Mouse (Mus musculus): ENCODE measurements around the gene Gm6803. TPM values are rescaled to one million over a fixed set of nuclear protein-coding genes. Genes with fewer than 3 reads are reported as not detected.
"Not testable (repeated sequence)": the region's sequence is repeated elsewhere in the genome, so short reads cannot be mapped to it uniquely, and the experiment has no call there.

Gm6803 gene
- not detected in 2 replicates for polyA plus RNA-seq (2012; ENCODE audit: insufficient read depth, insufficient read length, missing spikeins)

DNA sequence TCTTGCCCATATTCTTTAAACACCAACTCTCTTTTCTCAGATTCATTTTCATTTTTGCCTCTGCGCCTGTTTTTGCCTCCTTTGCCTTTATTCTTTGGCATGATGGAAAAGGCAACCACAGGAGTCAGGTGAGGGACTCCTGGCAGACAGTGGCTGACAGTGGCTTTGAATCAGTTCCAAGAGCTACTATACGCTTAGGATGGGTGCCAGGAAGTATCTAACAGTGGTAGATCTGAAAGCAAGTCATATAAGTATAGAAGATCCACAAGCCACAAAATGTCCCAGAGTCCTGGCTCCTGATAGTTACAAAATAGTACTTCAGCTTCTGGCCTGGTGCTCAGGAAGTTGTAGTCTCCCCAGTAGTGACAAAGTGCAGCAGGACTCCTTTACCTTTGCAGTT lies at the start of gene Gm6803:
Gene Gm6803, minus strand, starts transcription at position 101 of the 400 bp plus-strand sequence.
- not testable (repeated sequence) for H3K4me1 ChIP-seq (ENCODE audit: control insufficient read depth, insufficient read depth, insufficient read length, low read length); H3K27ac ChIP-seq (replicated peaks; ENCODE audit: low read depth, low read length); H3K4me3 ChIP-seq (ENCODE audit: insufficient read depth, low read depth, low read length)

DNA sequence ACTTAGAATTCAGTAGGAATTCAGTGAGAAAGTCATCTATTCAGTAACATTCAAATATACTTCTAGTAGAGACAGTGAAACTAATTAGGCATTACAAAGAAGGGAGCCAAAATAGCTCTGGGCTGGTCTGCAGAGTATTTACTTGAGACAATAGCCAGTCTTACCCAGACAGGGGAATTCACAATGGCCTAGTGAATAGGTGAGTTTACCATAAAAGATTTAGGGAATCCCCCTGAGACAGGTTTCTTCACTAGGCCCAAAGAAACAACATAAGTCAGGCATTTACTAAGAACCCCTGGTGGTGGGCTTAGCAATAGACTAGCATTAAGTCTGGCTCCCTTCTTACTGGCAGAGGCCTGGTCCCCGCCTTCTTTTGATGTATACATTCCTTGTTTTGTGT lies 26.7 kb upstream of the Gm6803 start:
- not testable (repeated sequence) for H3K4me1 ChIP-seq (ENCODE audit: control insufficient read depth, insufficient read depth, insufficient read length, low read length); H3K27ac ChIP-seq (replicated peaks; ENCODE audit: low read depth, low read length); H3K4me3 ChIP-seq (ENCODE audit: insufficient read depth, low read depth, low read length)

DNA sequence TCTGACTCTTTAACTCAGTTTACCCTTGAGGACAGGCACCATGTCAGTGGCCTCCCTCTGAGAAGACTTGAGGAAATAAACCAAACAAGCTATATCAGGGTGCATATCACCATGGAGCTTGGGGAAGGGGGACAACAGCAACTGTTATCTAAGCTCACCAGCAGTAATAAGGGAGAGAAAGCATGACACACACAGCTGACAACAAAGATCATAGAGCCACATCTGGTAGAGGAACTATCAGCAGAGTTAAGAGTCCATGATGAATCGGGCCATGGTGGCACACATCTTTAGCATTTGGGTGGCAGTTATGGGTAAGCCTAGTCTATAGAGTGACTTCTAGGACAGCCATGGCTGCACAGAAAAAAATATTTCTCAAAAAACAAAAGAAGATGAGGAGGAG lies 21.1 kb upstream of the Gm6803 start:
- not testable (repeated sequence) for H3K27ac ChIP-seq (replicated peaks; ENCODE audit: low read depth, low read length); H3K4me1 ChIP-seq (ENCODE audit: control insufficient read depth, insufficient read depth, insufficient read length, low read length); H3K4me3 ChIP-seq (ENCODE audit: insufficient read depth, low read depth, low read length)

DNA sequence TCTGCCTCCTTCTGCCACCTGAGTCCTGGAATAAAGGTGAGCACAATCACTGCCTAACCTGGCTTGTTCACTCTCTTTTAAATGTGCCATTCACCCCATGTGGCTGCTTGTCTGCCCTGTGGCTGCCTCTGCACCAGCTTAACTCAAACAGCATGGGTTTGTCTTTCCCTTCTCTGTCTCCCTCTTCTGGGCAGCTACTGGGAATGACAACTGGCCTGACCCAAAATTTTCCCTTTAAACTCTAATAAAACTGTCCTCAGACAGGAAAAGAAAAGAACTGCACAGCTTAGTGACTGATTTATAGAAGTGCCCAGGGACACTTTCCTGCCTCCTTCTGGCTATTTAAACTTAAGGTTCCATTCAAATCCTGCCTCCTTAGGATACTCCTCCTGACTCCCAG lies 20.5 kb upstream of the Gm6803 start:
- H3K4me1 ChIP-seq (ENCODE audit: control insufficient read depth, insufficient read depth, insufficient read length, low read length); H3K27ac ChIP-seq (replicated peaks; ENCODE audit: low read depth, low read length); H3K4me3 ChIP-seq (ENCODE audit: insufficient read depth, low read depth, low read length): not testable (repeated sequence)

DNA sequence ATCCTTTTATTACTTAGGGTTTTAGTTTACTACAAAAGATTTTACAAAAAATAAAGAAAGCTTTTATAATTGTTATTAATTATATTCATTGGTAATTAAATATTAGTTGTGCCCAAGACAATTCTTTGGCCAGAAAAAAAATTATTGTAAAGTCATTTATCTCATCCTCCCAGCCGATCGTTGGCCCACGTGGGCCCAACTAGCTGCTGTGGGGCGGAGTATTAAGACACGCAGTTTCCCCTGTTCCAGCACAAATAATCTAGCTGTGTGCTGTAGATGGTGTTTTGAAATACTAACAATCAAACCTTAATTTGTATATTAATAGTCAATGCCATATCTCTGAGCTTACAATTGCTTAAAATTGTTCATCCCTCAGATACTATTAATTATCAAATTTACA lies 13.7 kb upstream of the Gm6803 start:
- H3K27ac ChIP-seq (replicated peaks; ENCODE audit: low read depth, low read length); H3K4me3 ChIP-seq (ENCODE audit: insufficient read depth, low read depth, low read length); H3K4me1 ChIP-seq (ENCODE audit: control insufficient read depth, insufficient read depth, insufficient read length, low read length): not testable (repeated sequence)

DNA sequence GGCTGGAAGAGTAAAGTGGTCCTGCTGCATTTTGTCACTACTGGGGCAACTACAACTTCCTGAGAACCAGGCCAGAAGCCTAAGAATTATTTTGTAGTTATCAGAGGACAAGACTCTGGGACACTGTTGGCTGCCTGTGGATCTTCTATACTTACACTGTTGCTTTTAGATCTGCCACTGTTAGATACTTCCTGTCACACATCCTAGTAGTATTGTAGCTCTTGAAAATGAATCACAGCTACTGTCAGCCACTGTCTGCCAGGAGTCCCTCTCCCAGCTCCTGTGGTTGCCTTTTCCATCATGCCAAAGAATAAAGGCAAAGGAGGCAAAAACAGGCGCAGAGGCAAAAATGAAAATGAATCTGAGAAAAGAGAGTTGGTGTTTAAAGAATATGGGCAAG lies 8.1 kb upstream of the Gm6803 start, which contains the start of gene Gm2056:
Gene Gm2056, plus strand, starts transcription at position 301 of the 400 bp plus-strand sequence.
- not testable (repeated sequence) for H3K4me1 ChIP-seq (ENCODE audit: control insufficient read depth, insufficient read depth, insufficient read length, low read length); H3K27ac ChIP-seq (replicated peaks; ENCODE audit: low read depth, low read length); H3K4me3 ChIP-seq (ENCODE audit: insufficient read depth, low read depth, low read length)

DNA sequence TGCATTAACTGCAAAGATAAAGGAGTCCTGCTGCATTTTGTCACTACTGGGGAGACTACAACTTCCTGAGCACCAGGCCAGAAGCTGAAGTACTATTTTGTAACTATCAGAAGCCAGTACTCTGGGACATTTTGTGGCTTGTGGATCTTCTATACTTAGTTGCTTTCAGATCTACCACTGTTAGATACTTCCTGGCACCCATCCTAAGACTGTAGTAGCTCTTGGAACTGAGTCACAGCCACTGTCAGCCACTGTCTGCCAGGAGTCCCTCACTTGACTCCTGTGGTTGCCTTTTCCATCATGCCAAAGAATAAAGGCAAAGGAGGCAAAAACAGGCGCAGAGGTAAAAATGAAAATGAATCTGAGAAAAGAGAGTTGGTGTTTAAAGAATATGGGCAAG lies 7.0 kb downstream of the Gm6803 start, which contains the start of gene Gm2075:
Gene Gm2075, plus strand, starts transcription at position 301 of the 400 bp plus-strand sequence.
- H3K4me1 ChIP-seq (ENCODE audit: control insufficient read depth, insufficient read depth, insufficient read length, low read length); H3K27ac ChIP-seq (replicated peaks; ENCODE audit: low read depth, low read length); H3K4me3 ChIP-seq (ENCODE audit: insufficient read depth, low read depth, low read length): not testable (repeated sequence)

DNA sequence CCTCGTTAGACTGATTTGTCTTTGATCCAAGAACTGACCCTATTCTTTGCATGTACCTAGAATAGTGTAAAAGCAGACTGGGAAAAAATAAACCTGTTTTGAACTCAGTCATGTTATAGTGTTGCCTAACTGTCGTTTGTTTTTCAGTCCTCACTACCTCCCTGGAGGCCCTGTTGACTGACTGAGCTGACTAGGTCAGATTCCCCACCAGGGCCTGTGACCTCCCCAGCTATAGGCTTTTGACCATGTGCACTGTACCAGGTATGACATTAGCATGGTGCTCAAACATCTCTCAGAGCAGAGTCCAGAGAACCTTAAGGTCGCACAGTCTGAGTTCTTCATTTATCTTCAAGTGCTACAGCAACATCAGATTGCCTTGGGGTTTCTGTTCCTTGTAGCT lies 14.5 kb downstream of the Gm6803 start:
- not testable (repeated sequence) for H3K27ac ChIP-seq (replicated peaks; ENCODE audit: low read depth, low read length); H3K4me1 ChIP-seq (ENCODE audit: control insufficient read depth, insufficient read depth, insufficient read length, low read length); H3K4me3 ChIP-seq (ENCODE audit: insufficient read depth, low read depth, low read length)

DNA sequence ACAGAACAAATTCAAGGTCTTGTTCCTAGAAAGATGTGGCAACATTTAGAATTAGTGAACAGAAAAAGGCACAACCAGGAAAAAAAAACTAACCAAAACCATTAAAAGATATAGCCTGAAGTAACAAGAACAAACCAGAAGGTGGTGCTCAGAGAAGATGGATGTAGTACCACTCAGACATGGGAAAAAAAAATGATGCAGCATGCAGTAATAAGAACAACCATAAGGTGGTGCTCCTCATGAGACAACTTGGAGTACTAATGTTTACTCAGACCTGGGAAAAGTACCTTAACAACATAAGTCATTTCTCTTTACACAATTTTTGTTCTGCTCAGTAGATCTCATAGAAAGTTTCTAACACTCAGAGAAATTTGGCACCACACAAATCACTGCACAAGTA lies 34.6 kb downstream of the Gm6803 start:
- not testable (repeated sequence) for H3K4me1 ChIP-seq (ENCODE audit: control insufficient read depth, insufficient read depth, insufficient read length, low read length); H3K4me3 ChIP-seq (ENCODE audit: insufficient read depth, low read depth, low read length); H3K27ac ChIP-seq (replicated peaks; ENCODE audit: low read depth, low read length)

Other genes with a start within 250 kb of the Gm6803 start
- gene Gm21319, start 243.0 kb downstream of the Gm6803 start, polyA plus RNA-seq (2012; ENCODE audit: insufficient read depth, insufficient read length, missing spikeins): not detected in 2 replicates
- not detected in 2 replicates for gene Gm21936, start 223.3 kb downstream of the Gm6803 start, polyA plus RNA-seq (2012; ENCODE audit: insufficient read depth, insufficient read length, missing spikeins)
- not detected in 2 replicates for gene BB287469, start 202.2 kb downstream of the Gm6803 start, polyA plus RNA-seq (2012; ENCODE audit: insufficient read depth, insufficient read length, missing spikeins)
- gene Gm2001, start 176.4 kb downstream of the Gm6803 start, polyA plus RNA-seq (2012; ENCODE audit: insufficient read depth, insufficient read length, missing spikeins): not detected in 2 replicates
- gene Gm2016, start 144.7 kb downstream of the Gm6803 start, polyA plus RNA-seq (2012; ENCODE audit: insufficient read depth, insufficient read length, missing spikeins): not detected in 2 replicates
- gene Gm2022, start 123.4 kb downstream of the Gm6803 start, polyA plus RNA-seq (2012; ENCODE audit: insufficient read depth, insufficient read length, missing spikeins): not detected in 2 replicates
- gene Gm2035, start 98.9 kb downstream of the Gm6803 start, polyA plus RNA-seq (2012; ENCODE audit: insufficient read depth, insufficient read length, missing spikeins): not detected in 2 replicates
- gene Gm2042, start 64.7 kb downstream of the Gm6803 start, polyA plus RNA-seq (2012; ENCODE audit: insufficient read depth, insufficient read length, missing spikeins): not detected in 2 replicates
- gene Gm2075, start 6.9 kb downstream of the Gm6803 start, polyA plus RNA-seq (2012; ENCODE audit: insufficient read depth, insufficient read length, missing spikeins): not detected in 2 replicates
- gene Gm2056, start 8.2 kb upstream of the Gm6803 start, polyA plus RNA-seq (2012; ENCODE audit: insufficient read depth, insufficient read length, missing spikeins): not detected in 2 replicates
- not detected in 2 replicates for gene Gm16368, start 64.9 kb upstream of the Gm6803 start, polyA plus RNA-seq (2012; ENCODE audit: insufficient read depth, insufficient read length, missing spikeins)
- not detected in 2 replicates for gene Gm10436, start 163.3 kb upstream of the Gm6803 start, polyA plus RNA-seq (2012; ENCODE audit: insufficient read depth, insufficient read length, missing spikeins)
- not detected in 2 replicates for gene Gm8332, start 231.3 kb upstream of the Gm6803 start, polyA plus RNA-seq (2012; ENCODE audit: insufficient read depth, insufficient read length, missing spikeins)